Mouse (Mus musculus) B cell, adult 2 months (primary cell): ENCODE results near the gene 2310061I04Rik.

Source experiments
- DNase-seq, 2 experiments: peaks; one replicate each; pipeline ENCODE4 v3.0.0; 2022

2310061I04Rik gene

GRCm38 (mm10) chr17:35915538-35916296, 18.5 kb upstream of the 2310061I04Rik start:
- DNase-seq = peak in 1 of 2 experiments; percentile 27

GRCm38 (mm10) chr17:35914975-35915374, 17.7 kb upstream of the 2310061I04Rik start:
- DNase-seq = no peak

- peak; percentile 100 for DNase-seq
Observed at GRCm38 (mm10) chr17:35909919-35910369, 12.7 kb upstream of the 2310061I04Rik start, which contains the start of gene Atat1. Gene Atat1 (minus strand): TSS chr17:35910075.

- no peak for DNase-seq
Observed at GRCm38 (mm10) chr17:35909186-35909918, 12.1 kb upstream of the 2310061I04Rik start.

- DNase-seq = peak; percentile 40 to 42
Observed at GRCm38 (mm10) chr17:35907609-35908008, 10.4 kb upstream of the 2310061I04Rik start.

GRCm38 (mm10) chr17:35905587-35905986, 8.4 kb upstream of the 2310061I04Rik start:
- DNase-seq = no peak

- no peak for DNase-seq
Observed at GRCm38 (mm10) chr17:35903992-35904355, 6.7 kb upstream of the 2310061I04Rik start.

GRCm38 (mm10) chr17:35903343-35903991, 6.2 kb upstream of the 2310061I04Rik start:
- DNase-seq = no peak

GRCm38 (mm10) chr17:35900636-35901035, 3.4 kb upstream of the 2310061I04Rik start:
- DNase-seq = no peak

GRCm38 (mm10) chr17:35897644-35898573, 678 bp upstream of the 2310061I04Rik start:
- DNase-seq = peak; percentile 21 to 32

GRCm38 (mm10) chr17:35887725-35888124, 9.5 kb downstream of the 2310061I04Rik start:
- DNase-seq = no peak

- DNase-seq = no peak
Observed at GRCm38 (mm10) chr17:35883777-35884176, 13.5 kb downstream of the 2310061I04Rik start.

GRCm38 (mm10) chr17:35882924-35883323, 14.3 kb downstream of the 2310061I04Rik start:
- DNase-seq = no peak

- peak; percentile 91 to 93 for DNase-seq
Observed at GRCm38 (mm10) chr17:35879245-35880057, 17.8 kb downstream of the 2310061I04Rik start, which contains the start of gene Dhx16. Gene Dhx16 (plus strand): TSS chr17:35879819.

- no peak for DNase-seq
Observed at GRCm38 (mm10) chr17:35874721-35875120, 22.5 kb downstream of the 2310061I04Rik start.

GRCm38 (mm10) chr17:35873774-35874519, 23.3 kb downstream of the 2310061I04Rik start:
- DNase-seq = peak; percentile 93 to 94

GRCm38 (mm10) chr17:35870884-35871696, 26.1 kb downstream of the 2310061I04Rik start:
- DNase-seq = peak; percentile 81 to 82

GRCm38 (mm10) chr17:35870151-35870883, 26.9 kb downstream of the 2310061I04Rik start:
- peak; percentile 81 to 84 for DNase-seq
